In the genomic region with DNA sequence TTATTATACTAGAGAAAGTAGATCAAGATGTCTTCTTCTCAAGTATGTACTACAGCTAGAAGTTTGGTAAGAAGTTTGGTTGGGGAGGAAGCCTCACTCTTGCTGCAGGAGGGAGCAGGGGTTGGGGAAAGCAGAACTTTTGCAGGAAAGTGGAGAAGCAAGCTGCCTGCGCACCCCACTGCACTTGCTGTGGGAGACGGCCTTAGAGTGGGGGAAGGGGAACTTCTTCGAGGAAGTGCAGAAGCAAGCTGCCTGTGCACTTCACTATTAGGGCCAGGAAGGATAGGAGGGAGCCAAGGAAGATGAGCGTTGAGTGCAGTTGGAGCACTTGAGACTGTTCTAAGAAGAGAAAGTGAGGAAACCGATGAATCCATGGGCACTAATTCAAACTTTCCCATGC, we compare ENCODE assay signal across 25 mouse cellular contexts. TPM values are rescaled to one million over a fixed set of nuclear protein-coding genes. Genes with fewer than 3 reads are reported as not detected.
DNase-seq lines count a peak whose midpoint lies in the region; ATAC-seq and TF ChIP-seq lines count a peak whose summit lies in the region.
"Had no signal": no experiment of that assay in that cellular context is flagged by ENCODE, and none has a peak within 500 bp of the region (broad histone marks: within the 10 kb centered on the region; RNA-seq: fewer than 3 reads in every experiment).

No protein-coding gene starts in this region.

- no peak for TF ChIP-seq CTCF in bone marrow macrophage, adult 2 months (IDR thresholded peaks at IDR 0.05; ENCODE audit: low read depth, low read length)

- intact Hi-C loops in left cerebral cortex, postnatal 36 days (cut with DNase I) = no loop called here

- H3K4me1 ChIP-seq in liver, embryonic 12.5 days = no peaks in the 10 kb centered on the region
- peaks cover 21% of the 10 kb centered on the region for H3K4me1 ChIP-seq in bone marrow macrophage, adult 2 months (ENCODE audit: control insufficient read depth, insufficient read depth, low read length)
- H3K4me1 ChIP-seq: heart, embryonic 10.5 days; limb, embryonic 10.5 days; midbrain, embryonic 15.5 days; neural tube, embryonic 13.5 days; stomach, embryonic 15.5 days had no signal

- no peak overlapping the region for H3K4me2 ChIP-seq in liver, embryonic 12.5 days
- H3K4me2 ChIP-seq: midbrain, embryonic 15.5 days; neural tube, embryonic 13.5 days; stomach, embryonic 15.5 days had no signal

- peak; percentile 19 for DNase-seq in liver
- DNase-seq in B cell, adult 2 months = peak; percentile 5 to 10
- DNase-seq in left cerebral cortex, postnatal 36 days (ENCODE audit: low spot score in 2 of 2) = no peak
- no peak for DNase-seq in kidney, postnatal 14 days
- DNase-seq in cerebellum, adult 11-12 months = no peak
- DNase-seq: adrenal gland, postnatal 14 days; cerebellum, adult 9-11 months; forebrain, postnatal 0 days; gastrocnemius, postnatal 36 days; lung, adult 2 months; retina, postnatal 1 day; right cerebral cortex, postnatal 25 days; thymus, adult 18-20 months; thymus, postnatal 36 days had no signal

- no peak overlapping the region for H3K9ac ChIP-seq in liver, embryonic 12.5 days
- H3K9ac ChIP-seq: forebrain, postnatal 0 days; midbrain, embryonic 15.5 days; neural tube, embryonic 13.5 days; stomach, embryonic 15.5 days had no signal

- no peak for TF ChIP-seq POLR2A in bone marrow macrophage, adult 2 months (IDR thresholded peaks at IDR 0.05; ENCODE audit: borderline replicate concordance, low read depth, low read length)

- H3K27me3 ChIP-seq in liver, embryonic 12.5 days (replicated peaks) = no peaks in the 10 kb centered on the region
- H3K27me3 ChIP-seq: midbrain, embryonic 15.5 days; neural tube, embryonic 13.5 days; stomach, embryonic 15.5 days had no signal

- no peak overlapping the region for H3K27ac ChIP-seq in liver, embryonic 12.5 days
- peak overlapping the region; percentile 60 for H3K27ac ChIP-seq in bone marrow macrophage, adult 2 months (ENCODE audit: insufficient read depth, low read depth, low read length)
- H3K27ac ChIP-seq: heart, embryonic 10.5 days; hindbrain, postnatal 0 days; limb, embryonic 10.5 days; midbrain, embryonic 15.5 days; neural tube, embryonic 13.5 days; stomach, embryonic 15.5 days had no signal

- H3K4me3 ChIP-seq in liver, embryonic 12.5 days = no peak overlapping the region
- no peak overlapping the region for H3K4me3 ChIP-seq in bone marrow macrophage, adult 2 months (ENCODE audit: insufficient read depth, low read length)
- H3K4me3 ChIP-seq: heart, embryonic 10.5 days; limb, embryonic 10.5 days; midbrain, embryonic 15.5 days; myocyte; neural tube, embryonic 13.5 days; stomach, embryonic 15.5 days had no signal

- peaks cover 17% of the 10 kb centered on the region for H3K36me3 ChIP-seq in liver, embryonic 12.5 days
- H3K36me3 ChIP-seq: midbrain, embryonic 15.5 days; stomach, embryonic 15.5 days had no signal

- 27% methylated on average over 5 of the region's 5 CpGs for WGBS in liver, embryonic 12.5 days (ENCODE audit: insufficient replicate concordance)

- H3K9me3 ChIP-seq in liver, embryonic 12.5 days (replicated peaks) = no peaks in the 10 kb centered on the region
- H3K9me3 ChIP-seq: heart, embryonic 10.5 days; limb, embryonic 10.5 days; midbrain, embryonic 15.5 days; neural tube, embryonic 13.5 days; stomach, embryonic 15.5 days had no signal

- no peak for ATAC-seq in liver, embryonic 12.5 days
- ATAC-seq in megakaryocyte, adult 5-6 weeks (ENCODE audit: poor library complexity, severe bottlenecking) = peak; percentile 81
- ATAC-seq: forebrain, postnatal 0 days; hindbrain, postnatal 0 days; intestine, embryonic 16.5 days; midbrain, embryonic 15.5 days had no signal

RNA-seq across cellular contexts. Expression of gene Dcps, which starts 7.5 kb away (rescaled TPM):
- 65.9 and 66.0 TPM in 2 replicates for polyA plus RNA-seq in liver, embryonic 12.5 days (2016; fragmentation: Nextera tagmentation; extraction: Ambion mirVana)
- polyA plus RNA-seq in bone marrow macrophage, adult 2 months (2012; ENCODE audit: insufficient read depth, insufficient read length, missing spikeins) = 23.4 and 24.3 TPM in 2 replicates
- 32.2 and 41.6 TPM in 2 replicates for total RNA-seq in megakaryocyte, adult 5-6 weeks (2015)
- total RNA-seq in megakaryocyte, adult 5-6 weeks (2017) = 33.7 and 38.0 TPM in 2 replicates
- total RNA-seq in left cerebral cortex, postnatal 36 days (2021) = 10 to 100 TPM; 16.4 to 16.7 TPM

RNA-seq across cellular contexts. Expression of gene Srpr, which starts 16.6 kb away (rescaled TPM):
- polyA plus RNA-seq in liver, embryonic 12.5 days (2016; fragmentation: Nextera tagmentation; extraction: Ambion mirVana) = 70.8 and 73.3 TPM in 2 replicates
- polyA plus RNA-seq in bone marrow macrophage, adult 2 months (2012; ENCODE audit: insufficient read depth, insufficient read length, missing spikeins) = 57.1 and 67.5 TPM in 2 replicates
- 54.9 and 56.3 TPM in 2 replicates for total RNA-seq in megakaryocyte, adult 5-6 weeks (2015)
- total RNA-seq in megakaryocyte, adult 5-6 weeks (2017) = 42.6 and 72.8 TPM in 2 replicates
- 10 to 100 TPM; 61.3 to 65.0 TPM for total RNA-seq in left cerebral cortex, postnatal 36 days (2021)

RNA-seq across cellular contexts. Expression of gene Tirap, which starts 16.7 kb away (rescaled TPM):
- 6.6 TPM in 2 replicates for polyA plus RNA-seq in liver, embryonic 12.5 days (2016; fragmentation: Nextera tagmentation; extraction: Ambion mirVana)
- polyA plus RNA-seq in bone marrow macrophage, adult 2 months (2012; ENCODE audit: insufficient read depth, insufficient read length, missing spikeins) = 8.5 and 9.5 TPM in 2 replicates
- total RNA-seq in megakaryocyte, adult 5-6 weeks (2015) = 11.1 and 12.8 TPM in 2 replicates
- total RNA-seq in megakaryocyte, adult 5-6 weeks (2017) = 17.5 and 20.2 TPM in 2 replicates
- total RNA-seq in left cerebral cortex, postnatal 36 days (2021) = 1 to 10 TPM; 1.6 to 2.4 TPM

RNA-seq across cellular contexts. Expression of gene Foxred1, which starts 27.5 kb away (rescaled TPM):
- 38.3 and 39.6 TPM in 2 replicates for polyA plus RNA-seq in liver, embryonic 12.5 days (2016; fragmentation: Nextera tagmentation; extraction: Ambion mirVana)
- polyA plus RNA-seq in bone marrow macrophage, adult 2 months (2012; ENCODE audit: insufficient read depth, insufficient read length, missing spikeins) = 19.1 and 24.6 TPM in 2 replicates
- total RNA-seq in megakaryocyte, adult 5-6 weeks (2015) = 9.7 and 11.2 TPM in 2 replicates
- total RNA-seq in megakaryocyte, adult 5-6 weeks (2017) = 26.9 and 28.5 TPM in 2 replicates
- 10 to 100 TPM; 32.4 to 41.2 TPM for total RNA-seq in left cerebral cortex, postnatal 36 days (2021)

Comparison
In these comparisons a context has a peak if more than half of its experiments do, and no peak if none do; other contexts are left out.
1. DNase-seq: peak in liver (single experiment) and B cell, adult 2 months (2 of 2); none in left cerebral cortex, postnatal 36 days (0 of 2), kidney, postnatal 14 days (single experiment) and cerebellum, adult 11-12 months (single experiment).